9 mouse cellular contexts compared by ENCODE assay signal in the genomic region with DNA sequence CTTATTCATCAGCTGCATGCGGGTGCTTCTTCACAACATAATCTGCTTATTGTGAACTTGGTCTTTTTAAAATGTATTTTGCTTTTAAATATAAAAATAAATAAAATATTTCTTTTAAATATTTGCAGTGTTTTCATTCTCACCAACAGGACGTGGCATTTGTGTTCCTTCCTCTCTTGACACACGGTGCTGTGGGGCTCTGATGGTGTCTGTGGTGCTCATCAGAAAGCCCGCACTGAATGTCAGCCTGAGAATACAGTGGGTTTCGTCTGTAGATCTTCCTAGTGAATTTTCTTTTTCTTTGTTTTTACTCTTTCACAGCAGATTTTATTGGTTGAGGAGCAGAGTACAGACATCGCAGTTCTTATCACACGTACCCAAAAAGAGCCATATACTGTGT. TPM values are rescaled to one million over a fixed set of nuclear protein-coding genes. Genes with fewer than 3 reads are reported as not detected.
DNase-seq lines count a peak whose midpoint lies in the region; ATAC-seq and TF ChIP-seq lines count a peak whose summit lies in the region.
"Had no signal": no experiment of that assay in that cellular context is flagged by ENCODE, and none has a peak within 500 bp of the region (broad histone marks: within the 10 kb centered on the region; RNA-seq: fewer than 3 reads in every experiment).

No protein-coding gene starts in this region.

- no peak overlapping the region for H3K27ac ChIP-seq in lung, embryonic 16.5 days (ENCODE audit: low read length)
- no peak overlapping the region for H3K27ac ChIP-seq in limb, embryonic 11.5 days (replicated peaks; ENCODE audit: low read depth, low read length)
- H3K27ac ChIP-seq in stomach, embryonic 16.5 days (ENCODE audit: low read length), result no peak overlapping the region

- no peak for TF ChIP-seq CTCF in lung, adult 2 months (IDR thresholded peaks at IDR 0.05; ENCODE audit: insufficient read depth, low read length)

- H3K4me1 ChIP-seq in lung, embryonic 16.5 days (replicated peaks; ENCODE audit: control insufficient read depth, insufficient read depth, low read length), result no peaks in the 10 kb centered on the region
- no peaks in the 10 kb centered on the region for H3K4me1 ChIP-seq in lung, adult 2 months (ENCODE audit: control insufficient read depth, insufficient read depth, low read length)
- no peaks in the 10 kb centered on the region for H3K4me1 ChIP-seq in limb, embryonic 11.5 days (ENCODE audit: control insufficient read depth, insufficient read depth, low read length)
- no peaks in the 10 kb centered on the region for H3K4me1 ChIP-seq in stomach, embryonic 16.5 days (ENCODE audit: control insufficient read depth, insufficient read depth, low read length)

- ATAC-seq in frontal cortex, adult (ENCODE audit: low TSS enrichment), result 0 out of 2 replicates have a peak, but pooled peaks have one; percentile 13
- ATAC-seq in lung, embryonic 16.5 days (ENCODE audit: low read depth), result no peak
- ATAC-seq in limb, embryonic 11.5 days (ENCODE audit: insufficient number of reproducible peaks, low FRiP score, low TSS enrichment, low read depth), result no peak
- ATAC-seq in stomach, embryonic 16.5 days (ENCODE audit: insufficient read depth, low FRiP score), result no peak

- H3K27me3 ChIP-seq in lung, embryonic 16.5 days (ENCODE audit: control insufficient read depth, insufficient read depth, low read depth, low read length), result no peaks in the 10 kb centered on the region
- H3K27me3 ChIP-seq in limb, embryonic 11.5 days (ENCODE audit: control insufficient read depth, insufficient read depth, low read length), result no peaks in the 10 kb centered on the region
- no peaks in the 10 kb centered on the region for H3K27me3 ChIP-seq in stomach, embryonic 16.5 days (ENCODE audit: control insufficient read depth, insufficient read depth, low read length)

- peak overlapping the region; percentile 70 for H3K4me2 ChIP-seq in lung, embryonic 16.5 days (ENCODE audit: low read depth, low read length)
- H3K4me2 ChIP-seq in limb, embryonic 11.5 days (ENCODE audit: low read depth, severe bottlenecking), result peak overlapping the region; percentile 62; the same call in 1 of the 2 replicates
- H3K4me2 ChIP-seq in stomach, embryonic 16.5 days (ENCODE audit: low read depth, low read length), result peak overlapping the region; percentile 80; the same call in 1 of the 2 replicates

- TF ChIP-seq POLR2A in lung, adult 2 months (IDR thresholded peaks at IDR 0.05; ENCODE audit: borderline replicate concordance, extremely low read depth, low read depth, low read length), result no peak

- no peaks in the 10 kb centered on the region for H3K9me3 ChIP-seq in lung, embryonic 16.5 days (ENCODE audit: control insufficient read depth, low read length)
- H3K9me3 ChIP-seq in limb, embryonic 11.5 days (ENCODE audit: control insufficient read depth, low read length), result no peaks in the 10 kb centered on the region
- no peaks in the 10 kb centered on the region for H3K9me3 ChIP-seq in stomach, embryonic 16.5 days (replicated peaks; ENCODE audit: control insufficient read depth, low read length)

- no peaks in the 10 kb centered on the region for H3K36me3 ChIP-seq in lung, embryonic 16.5 days (ENCODE audit: control insufficient read depth, insufficient read depth, low read length)
- no peaks in the 10 kb centered on the region for H3K36me3 ChIP-seq in limb, embryonic 11.5 days (ENCODE audit: control insufficient read depth, insufficient read depth, low read length)
- H3K36me3 ChIP-seq in stomach, embryonic 16.5 days (ENCODE audit: control insufficient read depth, insufficient read depth, low read length), result no peaks in the 10 kb centered on the region

- no peak overlapping the region; the same call in 1 of the 2 replicates for H3K9ac ChIP-seq in lung, embryonic 16.5 days (ENCODE audit: low read length)
- H3K9ac ChIP-seq in limb, embryonic 11.5 days (ENCODE audit: low read length), result no peak overlapping the region
- H3K9ac ChIP-seq in stomach, embryonic 16.5 days (ENCODE audit: low read length), result no peak overlapping the region

- peak overlapping the region; percentile 42; the same call in 1 of the 2 replicates for H3K4me3 ChIP-seq in lung, embryonic 16.5 days (ENCODE audit: low read length)
- no peak overlapping the region for H3K4me3 ChIP-seq in lung, adult 2 months (replicated peaks; ENCODE audit: extremely low read depth, low read depth, low read length)
- peak overlapping the region; percentile 30; the same call in 1 of the 2 replicates for H3K4me3 ChIP-seq in limb, embryonic 11.5 days (ENCODE audit: low read depth, low read length)
- peak overlapping the region; percentile 49 for H3K4me3 ChIP-seq in stomach, embryonic 16.5 days (replicated peaks; ENCODE audit: low read length)

- 75% methylated on average over 7 of the region's 7 CpGs for WGBS in lung, embryonic 16.5 days
- WGBS in lung, adult 2 months, result 69% methylated on average over 7 of the region's 7 CpGs
- 85% methylated on average over 7 of the region's 7 CpGs for WGBS in limb, embryonic 11.5 days
- 81% methylated on average over 7 of the region's 7 CpGs for WGBS in stomach, embryonic 16.5 days

- no peak for DNase-seq in frontal cortex, postnatal 25 days (ENCODE audit: low spot score in 2 of 2)
- no peak for DNase-seq in lung, adult 2 months
- no peak for DNase-seq in limb, embryonic 11.5 days (ENCODE audit: low spot score)
- DNase-seq in gastrocnemius, postnatal 10 days, result no peak
- no peak for DNase-seq in left cerebral cortex, adult 18-20 months (ENCODE audit: low spot score in 2 of 2)
- DNase-seq: kidney, adult 9 months had no signal

RNA-seq across cellular contexts. Expression of a gene that starts 36.6 kb away (rescaled TPM):
- 173 and 181 TPM in 2 replicates for polyA plus RNA-seq in lung, embryonic 16.5 days (2015; fragmentation: Nextera tagmentation; extraction: Ambion mirVana)
- 28.5 and 53.0 TPM in 2 replicates for polyA plus RNA-seq in lung, adult 2 months (2012; rRNA removed)
- polyA plus RNA-seq in limb, embryonic 11.5 days (2014; fragmentation: Nextera tagmentation; extraction: Ambion mirVana), result 206 and 216 TPM in 2 replicates
- polyA plus RNA-seq in stomach, embryonic 16.5 days (2015; fragmentation: Nextera tagmentation; extraction: Ambion mirVana), result 204 and 235 TPM in 2 replicates
- 100 to 1,000 TPM; 400 to 498 TPM for total RNA-seq in gastrocnemius, postnatal 10 days (2021)
- 100 to 1,000 TPM; 243 to 247 TPM for total RNA-seq in left cerebral cortex, adult 18-20 months (2021)
